Mouse (Mus musculus): ENCODE data around the gene Lmod3.

DNA sequence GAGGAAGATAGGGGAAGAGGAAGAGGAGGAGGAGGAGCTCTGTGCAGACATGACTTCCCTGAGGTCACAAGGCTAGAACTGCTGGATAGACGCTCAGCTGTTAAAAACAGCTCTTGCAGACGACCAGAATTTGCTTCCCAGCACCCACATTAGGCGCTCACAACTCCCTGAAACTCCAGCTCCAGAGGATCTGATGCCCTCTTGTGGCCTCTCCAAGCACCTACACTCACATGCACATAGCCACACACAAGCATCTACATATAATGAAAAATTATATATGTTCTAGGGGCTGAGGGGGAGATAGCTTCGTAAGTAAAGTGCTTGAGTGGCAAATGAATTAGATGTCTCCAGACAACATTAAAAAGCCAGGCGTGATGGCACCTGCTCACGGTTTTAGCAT lies 13.2 kb downstream of the Lmod3 start:
- peak; percentile 52 for TF ChIP-seq CTCF (conservative IDR thresholded peaks at IDR 0.05; ENCODE audit: low read length)
- TF ChIP-seq NANOG (IDR thresholded peaks at IDR 0.05; ENCODE audit: borderline replicate concordance, low read length) = no peak
